Mouse (Mus musculus): ENCODE measurements around the gene Vdac1.

Gene Vdac1

GRCm38 (mm10) chr11:52421053-52421778 lies 60.6 kb downstream of the Vdac1 start:
- peak; percentile 74 for DNase-seq

GRCm38 (mm10) chr11:52429440-52429839 lies 68.8 kb downstream of the Vdac1 start:
- DNase-seq = no peak

- peak; percentile 41 for DNase-seq
These were observed 70.9 kb downstream of the Vdac1 start for GRCm38 (mm10) chr11:52431594-52431993.

GRCm38 (mm10) chr11:52432148-52432547 lies 71.5 kb downstream of the Vdac1 start:
- DNase-seq = no peak

GRCm38 (mm10) chr11:52433076-52433796 lies 72.6 kb downstream of the Vdac1 start:
- no peak for DNase-seq

GRCm38 (mm10) chr11:52433797-52434195 lies 73.1 kb downstream of the Vdac1 start:
- DNase-seq = no peak

- DNase-seq = no peak
These were observed 74.8 kb downstream of the Vdac1 start for GRCm38 (mm10) chr11:52435466-52435865.

GRCm38 (mm10) chr11:52437123-52437522 lies 76.5 kb downstream of the Vdac1 start:
- DNase-seq = peak; percentile 15
